Mouse (Mus musculus): ENCODE data around the gene Cln5. TPM values are rescaled to one million over a fixed set of nuclear protein-coding genes. Genes with fewer than 3 reads are reported as not detected.
A peak's percentile ranks its signal among the peaks of the same experiment; 100 is the strongest.

Gene Cln5
- polyA plus RNA-seq, 1 experiment from 2014 or later = 11.2 TPM

- Histone ChIP-seq H3K4me1 (ENCODE audit: control insufficient read depth, insufficient read depth, low read length) (no peaks in the 10 kb centered on the region), H3K4me2 (ENCODE audit: low read length) (no peak overlapping the region), H3K27me3 (replicated peaks; ENCODE audit: control insufficient read depth, insufficient read depth, low read length) (no peaks in the 10 kb centered on the region), H3K9ac (ENCODE audit: low read length) (no peak overlapping the region), H3K4me3 (ENCODE audit: low read depth, low read length) (no peak overlapping the region), H3K27ac (ENCODE audit: low read depth, low read length) (no peak overlapping the region), H3K36me3 (ENCODE audit: control insufficient read depth, insufficient read depth, low read length) (no peaks in the 10 kb centered on the region), H3K9me3 (replicated peaks; ENCODE audit: control insufficient read depth, low read length) (no peaks in the 10 kb centered on the region)
- no peak for DNase-seq (ENCODE audit: low spot score)
- WGBS = 90% methylated on average over 13 of the region's 13 CpGs
- no peak for ATAC-seq
Measured at GRCm38 (mm10) chr14:103054731-103055130, 15.3 kb upstream of the Cln5 start.

- H3K9me3 ChIP-seq (replicated peaks; ENCODE audit: control insufficient read depth, low read length) = no peaks in the 10 kb centered on the region
- no peak for ATAC-seq
- H3K4me2 ChIP-seq (ENCODE audit: low read length) = no peak overlapping the region
- WGBS = 90% methylated on average over 7 of the region's 7 CpGs
- no peak overlapping the region for H3K4me3 ChIP-seq (ENCODE audit: low read depth, low read length)
- H3K27ac ChIP-seq (ENCODE audit: low read depth, low read length) = no peak overlapping the region
- no peaks in the 10 kb centered on the region for H3K4me1 ChIP-seq (ENCODE audit: control insufficient read depth, insufficient read depth, low read length)
- no peaks in the 10 kb centered on the region for H3K36me3 ChIP-seq (ENCODE audit: control insufficient read depth, insufficient read depth, low read length)
- no peak overlapping the region for H3K9ac ChIP-seq (ENCODE audit: low read length)
- H3K27me3 ChIP-seq (replicated peaks; ENCODE audit: control insufficient read depth, insufficient read depth, low read length) = no peaks in the 10 kb centered on the region
- no peak for DNase-seq (ENCODE audit: low spot score)
Measured at GRCm38 (mm10) chr14:103056601-103057000, 13.4 kb upstream of the Cln5 start.

- no peak overlapping the region for H3K9ac ChIP-seq (ENCODE audit: low read length)
- no peak for ATAC-seq
- no peaks in the 10 kb centered on the region for H3K27me3 ChIP-seq (replicated peaks; ENCODE audit: control insufficient read depth, insufficient read depth, low read length)
- H3K9me3 ChIP-seq (replicated peaks; ENCODE audit: control insufficient read depth, low read length) = no peaks in the 10 kb centered on the region
- no peak overlapping the region for H3K4me2 ChIP-seq (ENCODE audit: low read length)
- no peaks in the 10 kb centered on the region for H3K4me1 ChIP-seq (ENCODE audit: control insufficient read depth, insufficient read depth, low read length)
- WGBS = 84% methylated on average over 1 of the region's 1 CpGs
- DNase-seq (ENCODE audit: low spot score) = no peak
- H3K36me3 ChIP-seq (ENCODE audit: control insufficient read depth, insufficient read depth, low read length) = no peaks in the 10 kb centered on the region
- H3K27ac ChIP-seq (ENCODE audit: low read depth, low read length) = no peak overlapping the region
- no peak overlapping the region for H3K4me3 ChIP-seq (ENCODE audit: low read depth, low read length)
Measured at GRCm38 (mm10) chr14:103058998-103059397, 11.0 kb upstream of the Cln5 start.

- WGBS = 89% methylated on average over 10 of the region's 10 CpGs
- H3K4me3 ChIP-seq (ENCODE audit: low read depth, low read length) = no peak overlapping the region
- no peak overlapping the region for H3K4me2 ChIP-seq (ENCODE audit: low read length)
- no peak for DNase-seq (ENCODE audit: low spot score)
- no peak overlapping the region for H3K9ac ChIP-seq (ENCODE audit: low read length)
- H3K36me3 ChIP-seq (ENCODE audit: control insufficient read depth, insufficient read depth, low read length) = no peaks in the 10 kb centered on the region
- no peaks in the 10 kb centered on the region for H3K9me3 ChIP-seq (replicated peaks; ENCODE audit: control insufficient read depth, low read length)
- no peak for ATAC-seq
- H3K4me1 ChIP-seq (ENCODE audit: control insufficient read depth, insufficient read depth, low read length) = no peaks in the 10 kb centered on the region
- no peak overlapping the region for H3K27ac ChIP-seq (ENCODE audit: low read depth, low read length)
- no peaks in the 10 kb centered on the region for H3K27me3 ChIP-seq (replicated peaks; ENCODE audit: control insufficient read depth, insufficient read depth, low read length)
Measured at GRCm38 (mm10) chr14:103059495-103059894, 10.5 kb upstream of the Cln5 start.

GRCm38 (mm10) chr14:103065294-103066167 is 4.5 kb upstream of the Cln5 start:
- DNase-seq (ENCODE audit: low spot score) (peak; percentile 85), ATAC-seq (no peak)
- WGBS = 8% methylated on average over 10 of the region's 10 CpGs

GRCm38 (mm10) chr14:103069465-103069863 is 552 bp upstream of the Cln5 start:
- H3K4me1 ChIP-seq (ENCODE audit: control insufficient read depth, insufficient read depth, low read length) = no peaks in the 10 kb centered on the region; the same call in 1 of the 2 replicates
- ATAC-seq (no peak), DNase-seq (ENCODE audit: low spot score) (no peak)
- peak overlapping the region; percentile 82 for H3K4me2 ChIP-seq (ENCODE audit: low read length)
- 10% methylated on average over 12 of the region's 12 CpGs for WGBS
- H3K27ac ChIP-seq (ENCODE audit: low read depth, low read length) = peak overlapping the region; percentile 40; the same call in 1 of the 2 replicates
- H3K9ac ChIP-seq (ENCODE audit: low read length) = peak overlapping the region; percentile 73
- H3K9me3 ChIP-seq (replicated peaks; ENCODE audit: control insufficient read depth, low read length) = no peaks in the 10 kb centered on the region
- no peaks in the 10 kb centered on the region for H3K36me3 ChIP-seq (ENCODE audit: control insufficient read depth, insufficient read depth, low read length)
- no peaks in the 10 kb centered on the region for H3K27me3 ChIP-seq (replicated peaks; ENCODE audit: control insufficient read depth, insufficient read depth, low read length)
- peak overlapping the region; percentile 64 for H3K4me3 ChIP-seq (ENCODE audit: low read depth, low read length)

More at GRCm38 (mm10) chr14:103065294-103066167, 4.5 kb upstream of the Cln5 start:
- Histone ChIP-seq H3K9ac (ENCODE audit: low read length) (no peak overlapping the region), H3K4me3 (ENCODE audit: low read depth, low read length) (no peak overlapping the region), H3K27ac (ENCODE audit: low read depth, low read length) (no peak overlapping the region), H3K36me3 (ENCODE audit: control insufficient read depth, insufficient read depth, low read length) (no peaks in the 10 kb centered on the region), H3K27me3 (replicated peaks; ENCODE audit: control insufficient read depth, insufficient read depth, low read length) (no peaks in the 10 kb centered on the region), H3K4me1 (ENCODE audit: control insufficient read depth, insufficient read depth, low read length) (no peaks in the 10 kb centered on the region; the same call in 1 of the 2 replicates), H3K9me3 (replicated peaks; ENCODE audit: control insufficient read depth, low read length) (no peaks in the 10 kb centered on the region), H3K4me2 (ENCODE audit: low read length) (no peak overlapping the region)

- Histone ChIP-seq H3K4me3 (ENCODE audit: low read depth, low read length) (peak overlapping the region; percentile 64), H3K27me3 (replicated peaks; ENCODE audit: control insufficient read depth, insufficient read depth, low read length) (no peaks in the 10 kb centered on the region), H3K9ac (ENCODE audit: low read length) (peak overlapping the region; percentile 73), H3K4me1 (ENCODE audit: control insufficient read depth, insufficient read depth, low read length) (no peaks in the 10 kb centered on the region; the same call in 1 of the 2 replicates), H3K9me3 (replicated peaks; ENCODE audit: control insufficient read depth, low read length) (no peaks in the 10 kb centered on the region), H3K4me2 (ENCODE audit: low read length) (peak overlapping the region; percentile 82), H3K27ac (ENCODE audit: low read depth, low read length) (no peak overlapping the region), H3K36me3 (ENCODE audit: control insufficient read depth, insufficient read depth, low read length) (no peaks in the 10 kb centered on the region)
- WGBS = 7% methylated on average over 10 of the region's 10 CpGs
- no peak for DNase-seq (ENCODE audit: low spot score)
- no peak for ATAC-seq
Measured at GRCm38 (mm10) chr14:103070790-103071189, 774 bp downstream of the Cln5 start.

- Histone ChIP-seq H3K36me3 (ENCODE audit: control insufficient read depth, insufficient read depth, low read length) (no peaks in the 10 kb centered on the region), H3K9ac (ENCODE audit: low read length) (no peak overlapping the region), H3K4me2 (ENCODE audit: low read length) (no peak overlapping the region), H3K27ac (ENCODE audit: low read depth, low read length) (no peak overlapping the region), H3K27me3 (replicated peaks; ENCODE audit: control insufficient read depth, insufficient read depth, low read length) (no peaks in the 10 kb centered on the region), H3K4me1 (ENCODE audit: control insufficient read depth, insufficient read depth, low read length) (no peaks in the 10 kb centered on the region; the same call in 1 of the 2 replicates), H3K9me3 (replicated peaks; ENCODE audit: control insufficient read depth, low read length) (no peaks in the 10 kb centered on the region), H3K4me3 (ENCODE audit: low read depth, low read length) (no peak overlapping the region)
- ATAC-seq (no peak), DNase-seq (ENCODE audit: low spot score) (no peak)
- 95% methylated on average over 12 of the region's 12 CpGs for WGBS
Measured at GRCm38 (mm10) chr14:103071471-103071870, 1.5 kb downstream of the Cln5 start.

- Histone ChIP-seq H3K36me3 (ENCODE audit: control insufficient read depth, insufficient read depth, low read length) (peaks cover 2% of the 10 kb centered on the region; the same call in 1 of the 2 replicates), H3K4me3 (ENCODE audit: low read depth, low read length) (no peak overlapping the region), H3K9ac (ENCODE audit: low read length) (no peak overlapping the region), H3K4me1 (ENCODE audit: control insufficient read depth, insufficient read depth, low read length) (no peaks in the 10 kb centered on the region; the same call in 1 of the 2 replicates), H3K27ac (ENCODE audit: low read depth, low read length) (no peak overlapping the region), H3K4me2 (ENCODE audit: low read length) (no peak overlapping the region), H3K9me3 (replicated peaks; ENCODE audit: control insufficient read depth, low read length) (no peaks in the 10 kb centered on the region), H3K27me3 (replicated peaks; ENCODE audit: control insufficient read depth, insufficient read depth, low read length) (no peaks in the 10 kb centered on the region)
- ATAC-seq (no peak), DNase-seq (ENCODE audit: low spot score) (no peak)
- WGBS = 92% methylated on average over 4 of the region's 4 CpGs
Measured at GRCm38 (mm10) chr14:103072731-103073130, 2.7 kb downstream of the Cln5 start.

Measured in forebrain, embryonic 14.5 days (tissue).